Mouse (Mus musculus) layer of hippocampus, adult 9-10 months (tissue): ENCODE data around the gene Alkbh2.

Source experiments
- DNase-seq: peaks from one replicate; pipeline ENCODE4 v3.0.0; 2022; ENCODE audit warnings: low spot score

Gene Alkbh2

DNA sequence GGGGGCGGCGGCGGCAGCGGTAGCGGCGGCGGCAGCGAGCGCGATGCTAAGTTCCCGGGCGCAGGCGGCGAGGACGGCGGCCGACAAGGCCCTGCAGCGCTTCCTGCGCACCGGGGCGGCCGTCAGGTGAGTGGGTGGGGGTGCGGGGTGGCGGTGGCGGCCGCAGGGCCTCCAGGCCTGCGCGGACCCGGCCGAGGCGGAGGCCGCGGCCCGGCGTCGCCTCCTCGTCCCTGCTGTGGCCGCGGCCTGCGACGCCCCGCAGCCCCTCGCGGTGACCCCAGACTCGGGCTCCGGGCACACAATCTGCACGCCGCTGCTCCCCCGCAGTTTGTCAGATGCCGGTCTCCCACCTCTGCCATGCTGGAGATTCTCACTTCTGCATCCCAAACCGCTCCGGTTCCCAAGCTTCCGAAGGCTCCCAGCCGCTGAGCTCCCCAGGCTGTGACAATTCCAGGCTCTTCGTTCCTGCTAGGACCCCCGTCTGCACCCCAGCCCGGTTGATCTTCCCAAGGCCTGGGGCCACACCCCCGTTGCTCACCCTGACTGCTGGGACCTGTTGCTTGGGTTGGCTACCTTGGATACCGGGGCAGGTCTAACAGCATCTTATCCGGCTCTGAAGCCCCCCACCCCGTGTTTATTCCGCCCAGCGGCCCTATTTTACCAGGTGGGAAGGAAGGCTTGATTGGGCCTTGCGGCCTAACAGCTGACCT, 27.5 kb downstream of the Alkbh2 start:
- DNase-seq = no peak

DNA sequence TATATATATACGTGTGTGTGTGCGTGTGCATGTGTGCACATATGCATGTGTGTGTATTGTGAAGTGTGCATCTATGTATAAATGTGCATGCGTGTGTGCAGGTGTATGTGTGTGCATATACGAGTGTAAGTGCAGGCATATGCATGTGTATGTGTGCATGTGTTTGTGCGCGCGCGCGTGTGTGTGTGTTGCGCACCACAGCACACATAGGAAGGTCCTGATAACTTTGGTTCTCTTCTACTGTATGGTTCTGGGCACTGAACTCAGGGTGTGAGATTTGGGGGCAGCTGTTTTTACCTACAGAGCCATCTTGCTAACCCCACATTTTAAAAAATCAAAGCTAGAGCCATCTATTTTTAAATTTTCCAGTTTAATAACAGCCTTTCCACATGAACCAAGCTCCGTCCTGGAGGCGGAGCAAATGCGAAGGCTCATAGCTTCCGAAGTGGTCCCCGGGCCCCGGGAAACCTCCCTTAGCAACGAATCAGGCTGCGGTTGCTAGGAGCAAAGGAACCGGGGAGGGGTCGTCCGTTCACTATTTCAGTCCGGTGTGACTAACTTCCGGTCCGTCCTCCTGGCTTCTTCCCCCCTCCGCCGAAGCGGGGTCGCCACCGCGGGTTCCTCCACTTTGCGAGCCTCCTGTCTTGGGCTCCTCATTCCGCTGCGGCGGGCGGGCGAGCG, 28.2 kb downstream of the Alkbh2 start:
- peak; percentile 73 for DNase-seq

DNA sequence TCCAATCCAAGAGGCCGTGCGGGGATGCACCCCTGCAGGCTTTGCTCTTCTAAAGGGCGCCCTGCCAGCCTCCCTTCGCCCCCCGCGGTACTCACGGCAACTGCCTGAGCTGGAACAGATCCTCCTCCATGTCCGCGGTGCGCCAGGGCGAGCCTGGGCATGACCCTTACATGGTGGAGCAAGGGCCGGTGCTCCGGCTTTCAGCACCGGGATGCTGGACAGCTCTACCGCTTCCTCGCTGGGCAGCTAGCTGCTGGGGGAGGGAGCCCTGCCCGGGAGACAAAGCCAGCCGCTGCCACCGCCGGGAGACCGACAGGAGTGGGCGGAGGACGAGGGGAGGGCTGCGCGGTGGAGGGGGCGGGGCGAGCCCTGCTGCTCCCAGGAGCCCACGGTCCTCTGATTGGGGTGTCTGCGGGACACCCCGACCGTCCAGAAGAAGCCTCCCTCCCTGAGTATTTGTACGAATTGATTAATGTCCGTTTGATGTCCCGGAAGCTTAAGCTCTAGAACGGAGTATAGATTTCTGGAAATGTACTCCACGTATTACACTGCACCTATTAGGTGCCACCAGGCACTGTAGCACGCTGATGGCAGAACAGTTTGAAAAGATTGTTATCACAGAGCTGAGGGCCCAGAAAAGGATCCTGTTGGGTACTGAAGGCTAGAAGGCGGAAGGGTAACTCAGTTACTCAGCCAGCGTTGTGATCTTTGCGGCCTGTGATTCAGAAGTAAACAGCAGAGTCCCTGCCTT, 36.8 kb downstream of the Alkbh2 start, which contains the start of gene Svop:
Gene Svop, minus strand, starts transcription at position 514 of the 751 bp plus-strand sequence.
- DNase-seq = peak; percentile 31

DNA sequence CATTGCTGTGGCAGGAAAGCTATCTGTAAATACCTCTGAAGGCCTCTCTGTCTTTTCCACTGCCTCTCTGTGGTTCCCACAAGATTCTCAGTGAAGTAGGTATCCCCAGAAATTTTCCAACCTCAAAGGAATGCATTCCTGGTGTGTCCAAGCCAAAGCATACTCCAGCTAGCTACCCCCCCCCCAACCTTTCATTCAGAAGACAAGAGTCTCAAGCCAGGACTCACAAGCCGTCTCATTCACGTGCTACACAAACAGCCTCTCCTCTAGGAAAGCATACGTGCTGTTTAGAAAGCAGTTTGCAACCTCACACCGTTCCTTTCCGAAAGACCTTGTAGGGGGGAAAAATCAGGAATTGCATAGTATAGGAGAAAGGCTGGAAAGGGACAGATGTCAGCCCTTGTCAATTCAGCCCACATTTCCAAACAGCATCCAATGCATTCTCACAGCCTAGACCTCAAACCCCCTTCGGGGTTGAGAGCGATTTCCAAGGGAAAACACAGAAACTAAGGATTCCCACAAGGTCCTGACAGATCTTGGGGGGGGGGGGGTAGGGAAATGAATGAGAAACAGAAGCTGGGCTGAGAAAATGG, 37.5 kb downstream of the Alkbh2 start:
- no peak for DNase-seq

DNA sequence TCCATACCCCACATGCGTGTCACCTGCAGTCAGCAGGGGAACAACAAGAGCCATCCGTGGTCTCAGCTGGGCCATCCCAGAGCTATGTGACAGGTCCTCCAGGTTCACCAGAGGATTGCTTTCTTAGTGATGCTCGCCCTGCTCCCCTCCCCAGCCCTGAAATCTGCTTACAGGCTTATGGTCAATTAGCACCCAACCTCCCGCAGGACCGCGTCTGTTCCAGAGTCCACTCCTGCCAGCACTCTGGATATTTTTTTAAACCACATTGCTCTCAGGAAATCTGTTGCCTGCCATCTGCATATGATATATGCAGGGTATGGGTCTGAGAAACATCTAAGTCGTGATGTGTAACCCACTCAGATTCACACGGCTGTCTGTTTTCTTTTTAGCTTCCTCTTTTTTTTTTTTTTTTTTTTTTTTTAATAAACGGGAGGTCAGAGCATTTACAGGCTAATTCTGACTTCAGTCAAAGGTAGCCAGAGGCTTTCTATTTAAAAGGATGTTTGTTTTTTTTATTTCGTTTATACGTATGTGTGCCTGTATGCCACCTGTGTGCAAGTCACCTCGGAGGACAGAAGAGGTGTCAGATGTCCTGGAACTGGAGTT, 40.0 kb downstream of the Alkbh2 start:
- DNase-seq = no peak

DNA sequence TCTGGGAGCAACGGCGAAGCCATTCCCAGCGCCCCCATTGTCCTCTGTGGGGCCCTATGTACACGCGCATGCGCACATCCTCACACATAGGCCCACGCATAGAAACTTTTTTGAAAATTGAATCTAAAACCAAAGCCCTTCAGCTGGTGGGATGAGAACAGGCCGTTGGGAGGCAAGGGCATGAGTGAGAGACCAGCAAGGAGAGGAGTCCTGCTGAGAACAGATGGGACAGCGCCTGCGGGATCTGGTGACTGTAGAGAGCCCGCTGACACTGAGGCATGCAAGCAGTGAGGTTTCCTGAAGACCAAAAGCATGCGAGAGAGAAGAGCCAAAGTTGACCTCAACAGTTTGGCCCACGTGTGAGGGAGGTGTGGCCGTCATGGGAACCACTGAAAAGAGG, 42.5 kb downstream of the Alkbh2 start:
- DNase-seq = no peak

DNA sequence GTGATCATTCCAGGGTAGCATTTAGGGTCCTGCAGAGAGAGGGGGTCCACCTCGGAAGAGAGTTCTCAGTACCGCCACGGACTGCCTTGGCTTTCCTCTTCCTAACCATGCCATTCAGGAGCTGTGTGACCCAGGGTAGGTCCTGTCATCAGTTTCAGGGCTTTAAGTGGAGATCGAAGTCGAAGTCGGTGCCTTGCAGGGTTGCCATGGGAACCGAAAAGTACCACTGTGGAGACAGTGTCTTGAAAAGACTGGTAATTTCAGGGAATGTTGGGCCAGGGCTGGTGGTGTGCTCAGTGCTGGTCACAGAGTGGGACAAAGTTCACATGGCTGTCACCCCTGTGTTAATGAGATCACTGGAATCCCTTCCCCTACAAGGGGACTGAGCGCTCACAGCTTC, 51.0 kb downstream of the Alkbh2 start:
- no peak for DNase-seq
